Mouse (Mus musculus): Measurements from ENCODE around the gene Pou4f1. TPM values are rescaled to one million over a fixed set of nuclear protein-coding genes. Genes with fewer than 3 reads are reported as not detected.

Gene Pou4f1
- polyA plus RNA-seq, 1 experiment from 2014 or later, result 0.15 TPM

DNA sequence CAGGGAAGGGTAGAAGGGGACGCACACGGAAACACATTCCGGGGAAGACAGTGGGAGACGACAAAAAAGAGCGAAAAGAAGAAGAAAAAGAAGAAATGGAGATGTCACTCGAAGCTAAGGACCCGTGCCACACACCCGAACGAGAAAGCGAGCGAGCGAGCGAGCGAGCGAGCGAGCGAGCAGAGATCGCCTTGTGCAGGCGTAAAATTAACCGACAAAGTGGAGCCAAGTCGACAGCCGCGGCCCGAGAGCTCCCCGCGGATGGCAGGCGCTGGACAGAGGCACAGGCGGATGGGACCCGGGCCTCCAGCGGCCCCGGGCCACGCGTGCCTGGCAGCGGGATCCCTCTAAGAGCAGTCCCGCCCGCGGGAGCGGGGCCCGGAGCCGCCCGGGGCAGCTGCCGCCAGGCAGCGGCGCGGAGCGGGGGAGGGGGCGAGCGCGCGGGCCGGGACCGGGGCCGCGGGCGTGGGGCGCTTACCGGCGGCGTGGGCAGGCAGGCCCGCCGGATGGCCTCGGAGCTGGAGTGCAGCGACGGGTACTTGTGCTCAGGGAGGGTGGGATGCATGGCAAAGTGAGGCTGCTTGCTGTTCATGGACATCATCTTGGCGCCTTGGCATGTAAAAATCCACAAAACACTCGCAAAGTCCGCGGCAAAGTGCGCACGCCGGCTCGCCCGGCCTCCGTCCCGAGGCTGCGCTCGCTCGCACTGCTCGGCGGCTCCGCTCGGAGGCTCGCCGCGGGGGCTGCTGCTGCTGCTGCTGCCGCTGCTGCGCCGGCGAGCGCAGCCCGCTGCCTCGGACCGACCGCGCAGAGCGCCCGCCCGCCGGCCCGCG lies 450 bp downstream of the Pou4f1 start:
- ATAC-seq (replicated peaks; ENCODE audit: low FRiP score, low TSS enrichment, low read depth) (peak; percentile 65), DNase-seq (ENCODE audit: low spot score) (peak; percentile 73)
- Histone ChIP-seq H3K4me2 (ENCODE audit: low read length) (peak overlapping the region; percentile 70), H3K27me3 (replicated peaks; ENCODE audit: control insufficient read depth, insufficient read depth, low read length) (peaks cover 96% of the 10 kb centered on the region), H3K9me3 (ENCODE audit: control insufficient read depth, low read length) (no peaks in the 10 kb centered on the region), H3K4me3 (ENCODE audit: low read depth, low read length) (peak overlapping the region; percentile 44), H3K9ac (ENCODE audit: low read length) (0 out of 2 replicates have a peak overlapping the region, but pooled peaks have one; percentile 16), H3K27ac (ENCODE audit: low read depth) (no peak overlapping the region), H3K36me3 (ENCODE audit: control insufficient read depth, insufficient read depth, low read length) (no peaks in the 10 kb centered on the region), H3K4me1 (replicated peaks; ENCODE audit: control insufficient read depth, insufficient read depth, low read length) (peaks cover 8% of the 10 kb centered on the region)
- WGBS, result 1% methylated on average over 91 of the region's 101 CpGs

DNA sequence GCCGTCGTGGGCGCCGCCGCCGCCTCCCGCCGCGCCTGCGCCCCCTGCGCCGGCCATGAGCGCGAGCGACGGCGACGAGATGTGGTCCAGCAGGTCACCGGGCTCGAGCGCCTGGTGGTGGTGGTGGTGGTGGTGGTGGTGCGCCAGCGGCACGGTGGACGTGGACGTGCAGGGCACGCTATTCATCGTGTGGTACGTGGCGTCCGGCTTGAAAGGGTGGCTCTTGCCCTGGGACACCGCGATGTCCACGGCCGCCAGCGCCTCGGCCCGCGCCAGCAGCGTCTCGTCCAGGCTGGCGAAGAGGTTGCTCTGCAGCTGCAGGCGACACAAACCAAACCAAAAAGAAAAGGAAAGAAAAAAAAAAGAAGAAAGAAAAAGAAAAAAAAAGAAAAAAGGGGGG lies 1.2 kb downstream of the Pou4f1 start:
- WGBS, result under 1% methylated on average over 36 of the region's 43 CpGs
- no peak for ATAC-seq (replicated peaks; ENCODE audit: low FRiP score, low TSS enrichment, low read depth)
- no peak overlapping the region for H3K27ac ChIP-seq (ENCODE audit: low read depth)
- no peak overlapping the region for H3K9ac ChIP-seq (ENCODE audit: low read length)
- peak; percentile 62 for DNase-seq (ENCODE audit: low spot score)
- H3K9me3 ChIP-seq (ENCODE audit: control insufficient read depth, low read length), result no peaks in the 10 kb centered on the region
- no peaks in the 10 kb centered on the region for H3K36me3 ChIP-seq (ENCODE audit: control insufficient read depth, insufficient read depth, low read length)
- peak overlapping the region; percentile 43; the same call in 1 of the 2 replicates for H3K4me2 ChIP-seq (ENCODE audit: low read length)
- no peak overlapping the region; the same call in 1 of the 2 replicates for H3K4me3 ChIP-seq (ENCODE audit: low read depth, low read length)
- peaks cover 94% of the 10 kb centered on the region for H3K27me3 ChIP-seq (replicated peaks; ENCODE audit: control insufficient read depth, insufficient read depth, low read length)
- peaks cover 8% of the 10 kb centered on the region for H3K4me1 ChIP-seq (replicated peaks; ENCODE audit: control insufficient read depth, insufficient read depth, low read length)

GRCm38 (mm10) chr14:104465483-104466235 lies 2.1 kb downstream of the Pou4f1 start:
- Histone ChIP-seq H3K27ac (ENCODE audit: low read depth) (no peak overlapping the region), H3K36me3 (ENCODE audit: control insufficient read depth, insufficient read depth, low read length) (no peaks in the 10 kb centered on the region), H3K4me1 (replicated peaks; ENCODE audit: control insufficient read depth, insufficient read depth, low read length) (peaks cover 8% of the 10 kb centered on the region), H3K4me2 (ENCODE audit: low read length) (peak overlapping the region; percentile 43), H3K4me3 (ENCODE audit: low read depth, low read length) (peak overlapping the region; percentile 23; the same call in 1 of the 2 replicates), H3K9ac (ENCODE audit: low read length) (no peak overlapping the region), H3K27me3 (replicated peaks; ENCODE audit: control insufficient read depth, insufficient read depth, low read length) (peaks cover 94% of the 10 kb centered on the region), H3K9me3 (ENCODE audit: control insufficient read depth, low read length) (no peaks in the 10 kb centered on the region)
- WGBS, result under 1% methylated on average over 64 of the region's 64 CpGs
- ATAC-seq (replicated peaks; ENCODE audit: low FRiP score, low TSS enrichment, low read depth) (no peak), DNase-seq (ENCODE audit: low spot score) (peak; percentile 72)

- Histone ChIP-seq H3K9ac (ENCODE audit: low read length) (no peak overlapping the region), H3K27me3 (replicated peaks; ENCODE audit: control insufficient read depth, insufficient read depth, low read length) (peaks cover 94% of the 10 kb centered on the region), H3K4me3 (ENCODE audit: low read depth, low read length) (no peak overlapping the region), H3K9me3 (ENCODE audit: control insufficient read depth, low read length) (no peaks in the 10 kb centered on the region), H3K4me2 (ENCODE audit: low read length) (no peak overlapping the region), H3K36me3 (ENCODE audit: control insufficient read depth, insufficient read depth, low read length) (no peaks in the 10 kb centered on the region), H3K27ac (ENCODE audit: low read depth) (no peak overlapping the region), H3K4me1 (replicated peaks; ENCODE audit: control insufficient read depth, insufficient read depth, low read length) (peaks cover 8% of the 10 kb centered on the region)
- 2% methylated on average over 5 of the region's 5 CpGs for whole genome bisulfite sequencing
- no peak for ATAC-seq (replicated peaks; ENCODE audit: low FRiP score, low TSS enrichment, low read depth)
- no peak for DNase-seq (ENCODE audit: low spot score)
Observed at GRCm38 (mm10) chr14:104464841-104465240, 3.0 kb downstream of the Pou4f1 start.

- no peak for ATAC-seq (replicated peaks; ENCODE audit: low FRiP score, low TSS enrichment, low read depth)
- no peak for DNase-seq (ENCODE audit: low spot score)
- no peaks in the 10 kb centered on the region for H3K9me3 ChIP-seq (ENCODE audit: control insufficient read depth, low read length)
- peaks cover 94% of the 10 kb centered on the region for H3K27me3 ChIP-seq (replicated peaks; ENCODE audit: control insufficient read depth, insufficient read depth, low read length)
- no peak overlapping the region for H3K4me2 ChIP-seq (ENCODE audit: low read length)
- H3K27ac ChIP-seq (ENCODE audit: low read depth), result no peak overlapping the region
- H3K36me3 ChIP-seq (ENCODE audit: control insufficient read depth, insufficient read depth, low read length), result no peaks in the 10 kb centered on the region
- peaks cover 8% of the 10 kb centered on the region for H3K4me1 ChIP-seq (replicated peaks; ENCODE audit: control insufficient read depth, insufficient read depth, low read length)
- WGBS, result 5% methylated on average over 5 of the region's 5 CpGs
- no peak overlapping the region for H3K9ac ChIP-seq (ENCODE audit: low read length)
- H3K4me3 ChIP-seq (ENCODE audit: low read depth, low read length), result no peak overlapping the region
Observed at GRCm38 (mm10) chr14:104463631-104464250, 4.1 kb downstream of the Pou4f1 start.

DNA sequence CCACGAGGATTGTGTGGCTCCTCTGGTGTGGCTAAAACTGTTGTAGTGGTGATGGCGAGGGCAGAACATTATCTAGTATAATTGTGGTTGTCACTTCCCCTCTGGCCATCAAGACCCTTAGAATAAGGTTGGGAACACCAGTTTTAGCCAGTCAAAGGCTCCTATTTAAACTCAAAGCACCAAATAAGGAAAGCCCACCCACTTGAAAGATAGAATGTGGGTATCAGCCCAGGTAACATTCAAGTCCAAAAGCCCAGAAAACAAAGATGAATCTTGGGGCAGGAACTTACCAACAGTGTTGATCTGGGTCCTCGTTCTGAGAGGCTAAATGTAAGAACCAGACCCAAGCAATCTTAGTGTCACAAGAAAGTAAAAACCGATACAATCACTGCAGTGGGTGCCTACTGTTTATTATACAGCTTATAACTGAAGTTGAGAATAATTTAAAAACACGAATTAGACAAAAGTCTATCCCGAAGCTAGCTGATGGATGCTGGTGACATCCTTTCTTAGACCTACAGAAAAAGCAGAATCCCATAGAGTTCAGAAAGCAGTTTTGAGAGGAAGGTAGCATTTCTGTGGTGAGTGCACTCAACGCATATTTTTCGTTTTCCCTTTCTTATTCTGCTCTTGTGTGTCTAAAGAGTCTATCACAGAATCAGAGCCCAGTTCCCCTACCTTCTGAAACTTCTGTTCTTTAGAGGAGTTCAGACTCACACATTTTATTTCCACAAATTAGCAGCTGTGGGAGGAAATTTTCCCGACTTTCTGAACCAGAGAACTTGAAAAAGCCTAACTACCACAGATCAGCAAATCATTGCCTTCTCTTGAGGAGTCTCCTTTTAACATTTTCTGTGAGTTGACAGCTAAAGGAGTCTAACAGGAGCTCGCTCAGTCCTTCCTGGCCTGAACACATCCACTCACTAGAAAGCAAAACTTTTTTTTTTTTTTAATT lies 6.2 kb downstream of the Pou4f1 start:
- Histone ChIP-seq H3K27me3 (replicated peaks; ENCODE audit: control insufficient read depth, insufficient read depth, low read length) (peaks cover 94% of the 10 kb centered on the region), H3K27ac (ENCODE audit: low read depth) (no peak overlapping the region), H3K4me2 (ENCODE audit: low read length) (no peak overlapping the region), H3K9ac (ENCODE audit: low read length) (no peak overlapping the region), H3K9me3 (ENCODE audit: control insufficient read depth, low read length) (no peaks in the 10 kb centered on the region), H3K4me1 (replicated peaks; ENCODE audit: control insufficient read depth, insufficient read depth, low read length) (no peaks in the 10 kb centered on the region; the same call in 1 of the 2 replicates), H3K36me3 (ENCODE audit: control insufficient read depth, insufficient read depth, low read length) (no peaks in the 10 kb centered on the region), H3K4me3 (ENCODE audit: low read depth, low read length) (no peak overlapping the region)
- DNase-seq (ENCODE audit: low spot score) (no peak), ATAC-seq (replicated peaks; ENCODE audit: low FRiP score, low TSS enrichment, low read depth) (no peak)
- WGBS, result 3% methylated on average over 10 of the region's 10 CpGs

DNA sequence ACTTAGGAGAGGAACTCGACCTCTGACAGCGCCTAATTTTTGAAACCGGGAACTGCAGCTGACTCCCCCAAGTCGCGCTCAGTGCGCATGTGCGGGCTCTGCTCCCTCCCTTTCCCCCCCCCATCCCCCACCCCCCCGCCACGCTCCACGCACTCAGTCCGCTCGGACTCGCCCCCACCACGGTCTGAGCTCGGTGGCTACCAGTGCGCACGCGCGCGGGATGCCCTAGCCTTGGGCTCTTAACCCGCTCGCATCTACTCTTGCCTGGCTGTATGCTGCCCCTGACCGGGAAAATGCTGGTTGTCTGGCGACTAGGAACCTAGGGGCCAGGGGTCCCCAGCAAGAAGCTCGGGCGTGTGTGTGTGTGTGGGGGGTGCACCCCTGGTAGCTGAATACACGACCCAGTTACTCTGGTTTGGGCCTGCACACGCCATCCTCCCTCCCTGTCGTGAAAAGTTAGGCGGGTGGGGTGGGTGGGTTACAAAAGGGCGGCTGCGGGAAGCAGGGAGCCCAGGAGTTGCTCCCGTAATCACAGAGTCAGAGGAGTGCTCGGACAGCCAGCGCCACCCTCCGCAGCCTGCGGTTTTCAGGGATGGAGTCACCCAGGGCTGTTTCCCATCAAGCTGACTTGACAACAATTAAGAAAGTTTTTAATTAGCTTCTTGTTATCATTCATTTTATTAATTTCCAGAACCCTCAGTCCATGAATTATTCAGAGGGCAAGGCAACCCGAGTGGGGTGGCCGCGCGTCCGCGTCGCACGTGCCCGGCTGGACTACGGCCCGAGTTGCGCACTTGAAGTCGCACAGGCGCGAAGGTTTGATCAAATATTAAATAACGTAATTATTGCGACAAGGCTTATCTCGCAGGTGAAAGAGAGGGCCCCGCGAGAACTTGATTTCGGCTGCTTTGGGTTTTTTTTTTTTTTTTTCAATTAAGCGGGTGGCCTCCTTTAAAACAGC lies 7.2 kb downstream of the Pou4f1 start:
- 1% methylated on average over 59 of the region's 59 CpGs for WGBS
- DNase-seq (ENCODE audit: low spot score) (peak; percentile 72), ATAC-seq (replicated peaks; ENCODE audit: low FRiP score, low TSS enrichment, low read depth) (peak; percentile 66)
- Histone ChIP-seq H3K36me3 (ENCODE audit: control insufficient read depth, insufficient read depth, low read length) (no peaks in the 10 kb centered on the region), H3K27me3 (replicated peaks; ENCODE audit: control insufficient read depth, insufficient read depth, low read length) (peaks cover 91% of the 10 kb centered on the region), H3K9me3 (ENCODE audit: control insufficient read depth, low read length) (no peaks in the 10 kb centered on the region), H3K4me1 (replicated peaks; ENCODE audit: control insufficient read depth, insufficient read depth, low read length) (no peaks in the 10 kb centered on the region; the same call in 1 of the 2 replicates), H3K9ac (ENCODE audit: low read length) (no peak overlapping the region), H3K4me2 (ENCODE audit: low read length) (peak overlapping the region; percentile 15; the same call in 1 of the 2 replicates), H3K4me3 (ENCODE audit: low read depth, low read length) (0 out of 2 replicates have a peak overlapping the region, but pooled peaks have one; percentile 6), H3K27ac (ENCODE audit: low read depth) (no peak overlapping the region)

Data from intestine, embryonic 14.5 days (tissue).